Mouse (Mus musculus): ENCODE data around the gene Sarnp.
A peak's percentile ranks its signal among the peaks of the same experiment; 100 is the strongest.

Gene Sarnp

DNA sequence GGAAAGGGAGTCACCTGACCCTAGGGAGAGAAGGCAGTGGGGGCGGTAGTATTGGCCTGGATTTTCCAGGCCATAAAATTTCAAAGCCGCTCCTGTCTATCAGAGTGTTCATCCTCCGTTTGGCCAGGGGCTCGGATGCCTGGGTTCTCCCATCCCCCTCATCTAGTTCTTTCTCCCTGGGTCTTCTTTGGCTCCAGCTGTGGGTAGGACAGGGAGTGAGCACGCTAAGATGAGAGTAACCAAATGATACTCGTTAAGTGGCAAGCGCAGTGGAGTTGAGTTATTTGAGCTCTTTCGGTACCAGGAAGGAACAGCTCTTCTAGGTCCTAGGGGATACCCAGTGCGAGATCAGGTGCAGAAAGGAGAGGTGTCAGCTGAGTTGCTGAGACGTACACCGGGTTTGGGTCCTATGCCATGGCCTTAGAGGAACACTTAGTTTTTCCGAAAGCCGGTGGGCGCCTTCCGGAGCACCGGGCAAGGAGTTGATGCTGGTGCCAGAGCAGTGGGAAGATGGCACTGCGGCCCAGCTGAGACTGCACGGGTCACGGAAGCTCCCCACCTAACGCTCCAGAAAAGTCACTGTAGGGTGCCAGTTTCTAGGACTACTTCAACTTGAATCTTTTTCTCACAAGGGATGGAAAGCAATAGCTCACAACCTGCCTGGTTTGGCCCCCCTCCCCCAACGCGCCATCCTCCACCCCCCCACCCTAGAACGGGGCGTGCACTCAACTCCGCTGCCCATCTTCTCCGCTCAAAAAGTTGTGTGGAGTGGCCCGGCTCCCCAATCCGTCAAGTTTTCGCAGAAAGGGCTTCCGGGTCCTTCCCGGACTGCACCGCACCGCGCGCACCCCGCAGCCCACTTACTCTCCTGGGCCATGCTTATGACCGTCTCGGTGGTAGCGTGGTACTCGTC, 73.5 kb downstream of the Sarnp start:
- peak in 1 of 2 experiments; percentile 45 for DNase-seq (ENCODE audit: inconsistent age in 2 of 2, low spot score in 1 of 2)

- DNase-seq (ENCODE audit: inconsistent age in 2 of 2, low spot score in 1 of 2), result peak; percentile 56 to 78
These were observed 74.4 kb downstream of the Sarnp start, which contains the start of gene Gdf11 for GRCm38 (mm10) chr10:128891296-128892094. TSS of gene Gdf11 (minus strand) at chr10:128891718.

DNA sequence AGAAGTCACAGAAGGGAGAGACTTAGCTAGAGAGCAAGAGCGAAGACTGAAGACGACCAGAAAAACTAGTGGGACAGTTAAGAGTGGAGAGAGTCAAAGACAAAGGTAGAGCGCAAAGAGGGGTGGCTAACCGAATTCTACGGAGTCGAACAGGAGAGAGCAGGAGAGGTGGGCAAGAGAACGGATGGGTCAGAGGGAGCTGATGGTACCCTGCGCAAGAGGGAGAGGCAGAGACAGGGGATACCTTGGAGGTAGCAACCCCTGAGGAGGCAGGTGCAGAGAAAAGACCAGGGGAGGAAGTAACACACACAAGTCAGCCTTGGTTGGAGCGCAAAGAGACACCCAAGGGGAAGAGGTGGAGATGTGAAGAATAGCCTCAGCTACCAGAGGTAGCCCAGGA, 75.1 kb downstream of the Sarnp start:
- DNase-seq (ENCODE audit: inconsistent age in 2 of 2, low spot score in 1 of 2), result peak in 1 of 2 experiments; percentile 54

- DNase-seq (ENCODE audit: inconsistent age in 2 of 2, low spot score in 1 of 2), result peak; percentile 70 to 95
These were observed 78.3 kb downstream of the Sarnp start for GRCm38 (mm10) chr10:128895437-128895836.

DNA sequence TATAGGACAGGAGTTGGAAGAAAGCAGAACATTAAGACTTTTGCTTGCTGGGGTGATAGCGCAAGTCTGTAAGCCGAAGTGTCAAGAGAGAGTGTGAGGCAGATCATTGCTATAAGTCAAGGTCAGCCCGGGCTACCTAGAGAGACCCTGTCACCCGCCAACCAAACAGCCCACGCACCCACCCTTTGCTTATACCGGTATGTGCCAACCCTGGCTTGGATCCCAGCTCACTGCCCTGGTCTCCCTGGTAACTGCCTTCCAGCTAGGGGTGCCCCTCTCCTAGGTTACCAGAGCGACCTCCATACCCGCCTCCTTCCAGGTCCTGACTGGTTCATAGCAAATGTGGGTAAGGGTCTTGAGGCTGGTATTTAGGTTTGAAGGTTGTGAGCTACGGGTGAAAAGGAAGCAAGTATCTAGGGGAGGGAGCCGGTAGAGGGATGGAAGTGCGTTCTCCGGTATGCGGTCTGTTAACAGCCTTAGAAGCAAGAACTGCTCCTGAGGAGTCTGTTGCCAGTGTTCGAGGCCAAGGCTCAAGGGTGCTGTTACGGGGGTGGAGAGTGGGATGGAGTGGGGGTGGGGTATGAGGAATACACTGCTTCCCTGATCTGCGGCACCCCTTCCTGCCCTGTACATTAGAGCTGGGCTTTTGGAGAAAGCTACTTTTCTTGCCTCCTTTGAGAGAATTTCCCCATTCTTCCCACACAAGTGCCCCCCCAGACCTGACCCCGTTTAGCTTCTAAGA, 79.0 kb downstream of the Sarnp start:
- DNase-seq (ENCODE audit: inconsistent age in 2 of 2, low spot score in 1 of 2), result peak in 1 of 2 experiments; percentile 61

- DNase-seq (ENCODE audit: inconsistent age in 2 of 2, low spot score in 1 of 2), result no peak
These were observed 79.7 kb downstream of the Sarnp start for GRCm38 (mm10) chr10:128896807-128897206.

DNA sequence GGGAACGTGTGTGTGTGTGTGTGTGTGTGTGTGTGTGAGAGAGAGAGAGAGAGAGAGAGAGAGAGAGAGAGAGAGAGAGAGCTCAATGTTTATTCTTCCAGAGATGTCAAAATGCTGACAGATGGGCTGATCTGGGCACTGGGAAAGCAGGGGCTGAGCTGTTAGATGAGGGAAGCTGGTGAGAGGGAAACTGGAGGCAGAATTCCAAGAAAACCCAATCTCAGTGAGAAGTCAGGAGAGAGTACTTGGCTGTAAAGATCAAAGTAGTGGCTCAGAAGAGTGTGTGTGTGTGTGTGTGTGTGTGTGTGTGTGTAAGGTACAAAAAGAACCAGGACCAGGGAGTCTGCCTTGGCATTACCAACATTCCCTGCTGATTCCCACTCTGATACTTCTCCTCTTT, 80.4 kb downstream of the Sarnp start:
- DNase-seq (ENCODE audit: inconsistent age in 2 of 2, low spot score in 1 of 2), result no peak

DNA sequence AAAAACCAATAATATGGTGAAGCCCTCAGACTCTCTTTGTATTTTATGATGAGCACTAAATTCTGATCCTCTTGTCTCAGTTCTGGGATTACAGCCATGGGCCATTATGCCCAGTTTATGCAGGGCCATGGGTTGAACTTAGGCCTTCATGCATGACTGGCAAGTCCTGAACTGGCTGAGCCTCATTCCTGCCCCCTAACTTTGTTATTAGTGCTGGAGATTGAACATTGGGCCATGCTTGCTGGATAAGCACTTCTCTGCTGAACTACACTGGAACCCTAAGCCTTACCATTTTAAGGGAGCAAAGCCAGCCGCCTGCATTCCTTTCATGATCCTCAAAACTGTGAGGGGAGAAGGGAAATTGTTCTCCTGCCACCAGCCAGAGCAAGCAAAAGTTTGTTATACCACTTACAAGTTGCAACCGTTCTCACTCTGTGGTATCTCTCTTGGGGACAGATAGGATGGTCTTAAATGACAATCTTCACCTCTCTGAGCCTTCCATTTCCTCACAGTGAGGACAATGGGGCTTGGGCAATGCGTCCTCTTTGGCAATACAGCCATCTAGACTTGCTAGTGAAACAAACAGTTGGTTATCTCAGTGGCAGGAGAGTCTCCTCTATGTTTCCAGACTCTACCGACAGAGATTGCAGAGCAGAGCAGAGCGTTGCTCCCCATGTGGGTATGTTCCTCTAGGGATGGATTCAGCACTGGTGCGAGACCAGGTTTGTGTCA, 82.8 kb downstream of the Sarnp start:
- no peak for DNase-seq (ENCODE audit: inconsistent age in 2 of 2, low spot score in 1 of 2)

- DNase-seq (ENCODE audit: inconsistent age in 2 of 2, low spot score in 1 of 2), result no peak
These were observed 83.6 kb downstream of the Sarnp start, which contains the start of gene Cd63 for GRCm38 (mm10) chr10:128900698-128901097. TSS of gene Cd63 (plus strand) at chr10:128900989.

GRCm38 (mm10) chr10:128901409-128901808, 84.3 kb downstream of the Sarnp start:
- DNase-seq (ENCODE audit: inconsistent age in 2 of 2, low spot score in 1 of 2), result no peak

DNA sequence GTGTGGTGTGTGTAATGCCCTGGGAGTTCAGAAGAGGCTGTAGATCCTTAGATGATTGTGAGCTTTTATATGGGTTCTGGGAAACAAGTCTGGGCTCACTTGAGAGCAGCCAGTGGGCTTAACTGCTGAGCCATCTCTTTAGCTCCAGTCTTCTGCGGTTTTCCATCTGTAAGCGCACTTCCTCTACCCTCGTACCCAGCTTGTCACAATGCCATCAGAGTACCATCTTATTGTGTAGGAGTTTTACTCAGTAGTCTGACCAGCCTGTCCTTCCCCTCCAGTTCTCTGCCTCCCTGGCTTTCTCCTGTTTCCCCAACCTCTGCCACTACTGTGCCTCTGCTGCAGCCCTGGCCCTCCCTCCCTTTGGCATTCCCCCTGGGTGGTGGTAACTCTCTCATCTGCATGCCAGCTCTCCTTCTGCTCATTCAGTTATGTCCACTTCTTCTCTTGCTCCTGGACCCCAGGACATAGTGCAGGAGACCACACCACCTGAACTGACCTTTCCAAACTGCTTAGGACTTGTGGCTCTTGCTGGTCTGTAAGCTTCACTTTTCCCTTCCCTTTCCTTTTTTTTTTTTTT, 85.4 kb downstream of the Sarnp start:
- DNase-seq (ENCODE audit: inconsistent age in 2 of 2, low spot score in 1 of 2), result no peak

- DNase-seq (ENCODE audit: inconsistent age in 2 of 2, low spot score in 1 of 2), result no peak
These were observed 87.7 kb downstream of the Sarnp start for GRCm38 (mm10) chr10:128904812-128905211.

GRCm38 (mm10) chr10:128908778-128909448, 91.8 kb downstream of the Sarnp start:
- peak in 1 of 2 experiments; percentile 38 for DNase-seq (ENCODE audit: inconsistent age in 2 of 2, low spot score in 1 of 2)

DNA sequence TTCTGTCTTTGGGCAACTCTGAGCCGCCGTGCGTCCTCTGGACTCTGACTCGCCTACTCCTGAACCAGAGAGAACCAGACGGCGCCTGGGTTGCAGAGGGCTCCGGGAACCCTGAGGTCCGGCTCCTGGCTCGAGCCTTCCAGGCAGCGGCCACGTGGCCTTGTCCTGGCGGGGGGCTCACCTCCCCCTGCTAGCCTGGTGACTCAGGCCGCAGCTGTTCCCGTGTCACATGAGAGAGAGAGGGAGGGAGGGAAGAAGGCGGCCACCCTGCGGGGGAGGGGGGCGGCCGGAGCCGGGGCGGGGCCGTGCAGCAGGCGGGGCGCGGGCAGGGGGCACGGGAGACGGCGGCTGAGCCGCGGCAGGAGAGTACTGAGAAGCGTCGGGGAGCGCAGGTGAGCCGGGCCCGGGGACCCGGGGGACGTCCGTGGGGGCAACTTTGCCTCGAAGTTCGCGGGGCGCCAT, 92.5 kb downstream of the Sarnp start:
- peak; percentile 95 to 97 for DNase-seq (ENCODE audit: inconsistent age in 2 of 2, low spot score in 1 of 2)

GRCm38 (mm10) chr10:128910066-128910841, 93.1 kb downstream of the Sarnp start:
- DNase-seq (ENCODE audit: inconsistent age in 2 of 2, low spot score in 1 of 2), result peak; percentile 73 to 86

- DNase-seq (ENCODE audit: inconsistent age in 2 of 2, low spot score in 1 of 2), result peak in 1 of 2 experiments; percentile 26
These were observed 94.3 kb downstream of the Sarnp start for GRCm38 (mm10) chr10:128911430-128911829.

- DNase-seq (ENCODE audit: inconsistent age in 2 of 2, low spot score in 1 of 2), result no peak
These were observed 95.1 kb downstream of the Sarnp start for GRCm38 (mm10) chr10:128912268-128912667.

DNA sequence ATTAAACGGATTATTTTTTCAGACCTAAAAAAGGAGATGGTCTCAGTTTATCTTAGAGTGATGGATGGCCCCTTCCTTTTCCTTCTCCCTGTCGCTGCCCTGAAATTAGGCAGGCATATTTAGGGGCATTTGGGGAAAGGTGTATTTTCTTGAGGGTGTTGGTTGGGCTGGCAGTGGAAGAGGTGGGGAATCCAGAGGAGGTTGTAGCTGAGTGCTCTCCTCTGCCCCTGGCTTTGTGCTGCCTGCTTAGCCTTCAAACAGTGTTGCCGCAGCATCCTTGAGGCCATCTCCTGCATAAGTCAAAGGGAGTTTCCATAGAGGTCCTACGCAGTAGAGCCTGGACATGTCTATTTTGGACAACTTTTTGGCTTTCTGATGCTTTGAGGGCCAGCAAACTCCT, 95.7 kb downstream of the Sarnp start:
- DNase-seq (ENCODE audit: inconsistent age in 2 of 2, low spot score in 1 of 2), result no peak

Data from adrenal gland, adult (tissue).